Mouse (Mus musculus) brain, embryonic 14.5 days (tissue): ENCODE data around the gene Kirrel3. TPM values are rescaled to one million over a fixed set of nuclear protein-coding genes. Genes with fewer than 3 reads are reported as not detected.

Experiments used
- DNase-seq: peaks from one replicate; pipeline ENCODE4 v3.0.0-alpha.2; 2011; ENCODE audit warnings: low read depth
- CTCF ChIP-seq: fragments of 200-500 bp; IDR thresholded peaks from 2 replicates; pipeline ENCODE4 v1.5.1; 2012; ENCODE audit warnings: inconsistent platforms, mild to moderate bottlenecking, moderate library complexity, borderline replicate concordance; ENCODE audit not compliant: insufficient read depth, insufficient read length; ENCODE audit errors: extremely low read depth
- POLR2A ChIP-seq: fragments of 200-500 bp; IDR thresholded peaks from 2 replicates; pipeline ENCODE4 v1.6.1; 2012; ENCODE audit warnings: mild to moderate bottlenecking, inconsistent platforms, borderline replicate concordance; ENCODE audit not compliant: poor library complexity, insufficient read depth, insufficient read length, severe bottlenecking; ENCODE audit errors: extremely low read depth
- polyA plus RNA-seq: library from polyadenylated mRNA; depleted of rRNA; stranded (reverse); fragments of >200 nt; gene quantifications from 2 replicates; pipeline ENCODE4 v1.2.3, GENCODE M21; 2012

The Kirrel3 gene
- polyA plus RNA-seq, 1 experiment, result 33.3 TPM

- peak; percentile 51 for DNase-seq
- TF ChIP-seq POLR2A (no peak), CTCF (no peak)
Measured at GRCm38 (mm10) chr9:34483236-34483635, 2.5 kb upstream of the Kirrel3 start.

GRCm38 (mm10) chr9:34484665-34485064, 1.0 kb upstream of the Kirrel3 start:
- TF ChIP-seq CTCF (no peak), POLR2A (no peak)
- DNase-seq, result no peak

GRCm38 (mm10) chr9:34488267-34488666, 2.6 kb downstream of the Kirrel3 start:
- TF ChIP-seq CTCF, result no peak
- no peak for DNase-seq

- TF ChIP-seq POLR2A (no peak), CTCF (no peak)
- peak; percentile 95 for DNase-seq
Measured at GRCm38 (mm10) chr9:34488700-34489315, 3.1 kb downstream of the Kirrel3 start.

GRCm38 (mm10) chr9:34489316-34489710, 3.6 kb downstream of the Kirrel3 start:
- no peak for DNase-seq
- TF ChIP-seq POLR2A (no peak), CTCF (no peak)

GRCm38 (mm10) chr9:34489760-34490159, 4.1 kb downstream of the Kirrel3 start:
- no peak for DNase-seq
- TF ChIP-seq CTCF (no peak), POLR2A (no peak)

- TF ChIP-seq POLR2A (no peak), CTCF (no peak)
- DNase-seq, result no peak
Measured at GRCm38 (mm10) chr9:34492121-34492520, 6.4 kb downstream of the Kirrel3 start.

GRCm38 (mm10) chr9:34493571-34493970, 7.9 kb downstream of the Kirrel3 start:
- no peak for DNase-seq
- TF ChIP-seq CTCF, result no peak
- no peak for TF ChIP-seq POLR2A

- no peak for DNase-seq
- TF ChIP-seq POLR2A (no peak), CTCF (no peak)
Measured at GRCm38 (mm10) chr9:34498126-34498525, 12.4 kb downstream of the Kirrel3 start.

GRCm38 (mm10) chr9:34498651-34499050, 13.0 kb downstream of the Kirrel3 start:
- peak; percentile 86 for DNase-seq
- no peak for TF ChIP-seq POLR2A
- peak; percentile 98 for TF ChIP-seq CTCF

GRCm38 (mm10) chr9:34507164-34507563, 21.5 kb downstream of the Kirrel3 start:
- TF ChIP-seq POLR2A, result no peak
- TF ChIP-seq CTCF, result no peak
- peak; percentile 87 for DNase-seq

GRCm38 (mm10) chr9:34518861-34519260, 33.2 kb downstream of the Kirrel3 start:
- TF ChIP-seq POLR2A, result no peak
- TF ChIP-seq CTCF, result no peak
- no peak for DNase-seq

GRCm38 (mm10) chr9:34520234-34520950, 34.7 kb downstream of the Kirrel3 start:
- TF ChIP-seq CTCF, result no peak
- TF ChIP-seq POLR2A, result no peak
- DNase-seq, result no peak

GRCm38 (mm10) chr9:34525695-34526094, 40.0 kb downstream of the Kirrel3 start:
- no peak for DNase-seq
- TF ChIP-seq CTCF, result no peak
- no peak for TF ChIP-seq POLR2A
